Mouse (Mus musculus) C2C12 (cell line): Measurements from ENCODE around the gene Gse1. TPM values are rescaled to one million over a fixed set of nuclear protein-coding genes. Genes with fewer than 3 reads are reported as not detected.

Source experiments
- H3K27me3 ChIP-seq: one replicate; pipeline ENCODE4 v1.6.1; 2011; ENCODE audit not compliant: control insufficient read depth, insufficient read depth, insufficient read length
- H3K36me3 ChIP-seq: one replicate; pipeline ENCODE4 v1.6.1; 2011; ENCODE audit not compliant: control insufficient read depth, insufficient read depth
- H3K4me3 ChIP-seq: one replicate; pipeline ENCODE4 v1.5.1; 2011; ENCODE audit warnings: mild to moderate bottlenecking, control low read depth; ENCODE audit not compliant: poor library complexity, insufficient read depth, severe bottlenecking
- H3K79me2 ChIP-seq: one replicate; pipeline ENCODE4 v1.6.1; 2011; ENCODE audit not compliant: control insufficient read depth, insufficient read depth
- H3K79me3 ChIP-seq: one replicate; pipeline ENCODE4 v1.6.1; 2011; ENCODE audit warnings: low read depth, control low read depth
- H3ac ChIP-seq: one replicate; pipeline ENCODE3; 2011; ENCODE audit warnings: low read depth; ENCODE audit not compliant: control insufficient read depth, insufficient read length
- CEBPB ChIP-seq: IDR thresholded peaks from one replicate; pipeline ENCODE4 v1.6.1; 2011; ENCODE audit warnings: low read depth, mild to moderate bottlenecking, control low read depth, moderate library complexity
- CTCF ChIP-seq: IDR thresholded peaks from one replicate; pipeline ENCODE4 v1.5.1; 2011; ENCODE audit not compliant: control insufficient read depth, insufficient read depth, insufficient read length
- FOSL1 ChIP-seq: IDR thresholded peaks from one replicate; pipeline ENCODE4 v1.8.0; 2011; ENCODE audit warnings: mild to moderate bottlenecking, low read length; ENCODE audit not compliant: poor library complexity, insufficient read depth, severe bottlenecking
- MAX ChIP-seq: IDR thresholded peaks from one replicate; pipeline ENCODE4 v1.6.1; 2011; ENCODE audit warnings: mild to moderate bottlenecking, control low read depth
- MYOD1 ChIP-seq: IDR thresholded peaks from one replicate; pipeline ENCODE4 v1.6.1; 2011; ENCODE audit warnings: low read depth; ENCODE audit not compliant: control insufficient read depth, insufficient read length
- MYOG ChIP-seq: IDR thresholded peaks from one replicate; pipeline ENCODE4 v1.6.1; 2011; ENCODE audit not compliant: control insufficient read depth, insufficient read length; ENCODE audit errors: extremely low read depth
- USF1 ChIP-seq: IDR thresholded peaks from one replicate; pipeline ENCODE4 v1.6.1; 2011; ENCODE audit warnings: low read depth, mild to moderate bottlenecking, control low read depth, moderate library complexity
- polyA plus RNA-seq: library from polyadenylated mRNA; unstranded; fragments of >200 nt; fragmentation: generic; extraction: Trizol; gene quantifications from one replicate; pipeline ENCODE4 v1.2.1, GENCODE M21; 2012; ENCODE audit warnings: missing spikeins

Gene Gse1
- polyA plus RNA-seq, 1 experiment: 15.6 TPM

DNA sequence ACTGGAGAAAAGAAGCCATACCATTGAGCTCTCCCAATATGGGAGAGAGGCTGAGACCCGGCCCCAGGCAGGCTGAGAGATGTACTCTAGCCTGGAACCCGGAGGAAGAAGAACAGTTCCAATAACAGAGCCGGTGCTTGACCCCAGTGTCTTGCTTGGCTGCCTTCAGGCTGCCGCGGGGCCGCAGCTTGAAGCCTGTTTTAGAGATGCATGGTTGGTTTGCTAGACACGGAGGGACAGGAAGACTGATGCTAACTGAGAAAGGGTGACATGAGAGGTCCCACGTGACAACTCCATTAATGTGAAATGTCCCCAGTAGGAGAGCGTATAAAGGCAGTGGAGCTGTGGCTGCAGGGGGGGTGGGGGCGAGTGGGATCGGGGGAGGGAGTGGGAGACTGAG lies 120.7 kb downstream of the Gse1 start:
- Histone ChIP-seq H3K79me3 (no peaks in the 10 kb centered on the region), H3K79me2 (no peaks in the 10 kb centered on the region), H3K36me3 (no peaks in the 10 kb centered on the region), H3K27me3 (no peaks in the 10 kb centered on the region), H3K4me3 (no peak overlapping the region), H3ac (no peak overlapping the region)
- TF ChIP-seq CEBPB (no peak), MYOG (no peak), MAX (no peak), FOSL1 (no peak), USF1 (no peak), MYOD1 (no peak), CTCF (no peak)

DNA sequence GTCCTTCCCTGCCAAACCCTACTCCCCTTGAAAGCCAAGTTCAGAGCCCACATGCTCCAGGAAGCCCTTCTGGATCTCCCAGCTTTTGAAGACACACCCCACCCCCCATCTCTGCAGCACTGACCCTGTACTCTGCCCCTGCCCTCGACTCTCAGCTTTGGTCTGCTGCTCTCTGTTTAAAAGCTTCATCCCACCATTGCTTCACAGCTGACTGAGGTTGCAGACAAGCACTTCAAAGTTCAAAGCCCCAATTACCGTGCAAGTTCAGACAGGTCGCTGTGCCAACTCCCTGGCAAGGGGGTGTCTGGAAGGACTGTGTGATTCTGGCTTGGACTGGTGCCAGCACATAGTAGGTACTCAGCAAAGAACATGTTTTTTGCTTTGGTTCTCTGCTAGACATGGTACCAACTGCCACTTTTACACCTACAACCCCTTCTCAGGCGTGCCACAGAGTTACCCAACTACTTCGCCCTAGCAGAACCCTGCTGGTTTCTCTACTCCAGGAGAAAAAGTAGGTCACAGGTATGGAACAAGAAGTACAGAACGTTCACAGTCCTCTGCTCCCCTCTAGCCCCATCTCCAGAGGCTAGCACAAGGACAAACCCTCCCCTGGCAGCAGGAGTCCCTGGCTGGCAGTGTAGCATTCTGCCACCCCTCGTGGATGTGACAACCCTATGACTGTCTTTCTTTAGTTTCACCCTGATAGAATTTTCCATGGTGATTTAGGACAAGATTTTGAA lies 123.2 kb downstream of the Gse1 start:
- no peak for TF ChIP-seq MAX
- TF ChIP-seq MYOG: no peak
- no peak for TF ChIP-seq CTCF
- no peak for TF ChIP-seq CEBPB
- TF ChIP-seq MYOD1: no peak
- no peak for TF ChIP-seq FOSL1
- no peak for TF ChIP-seq USF1
- no peaks in the 10 kb centered on the region for H3K36me3 ChIP-seq
- no peaks in the 10 kb centered on the region for H3K27me3 ChIP-seq
- no peak overlapping the region for H3ac ChIP-seq
- no peaks in the 10 kb centered on the region for H3K79me3 ChIP-seq
- no peak overlapping the region for H3K4me3 ChIP-seq
- H3K79me2 ChIP-seq: no peaks in the 10 kb centered on the region

DNA sequence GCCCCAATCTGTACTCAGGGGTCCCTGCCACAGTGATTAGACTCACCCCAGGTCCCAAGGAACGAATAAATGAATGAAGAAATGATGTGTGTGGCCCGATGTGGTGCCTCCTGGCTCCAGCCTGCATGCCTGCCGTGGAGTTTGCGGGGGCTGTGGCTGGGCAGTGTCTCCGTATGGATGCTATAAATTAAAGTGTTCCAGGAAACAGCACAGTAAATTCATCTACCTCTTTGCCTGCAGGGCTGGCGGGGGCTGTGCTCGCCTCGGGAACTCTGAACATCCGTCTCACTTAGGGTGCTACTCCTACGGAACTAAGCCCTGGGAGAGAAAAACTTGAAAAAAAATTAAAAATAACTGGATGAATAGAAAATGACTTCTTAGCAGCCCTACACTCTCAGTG lies 123.8 kb downstream of the Gse1 start:
- Histone ChIP-seq H3K36me3 (no peaks in the 10 kb centered on the region), H3K27me3 (no peaks in the 10 kb centered on the region), H3K79me2 (no peaks in the 10 kb centered on the region), H3ac (no peak overlapping the region), H3K79me3 (no peaks in the 10 kb centered on the region), H3K4me3 (no peak overlapping the region)
- TF ChIP-seq CTCF (no peak), MYOG (no peak)

DNA sequence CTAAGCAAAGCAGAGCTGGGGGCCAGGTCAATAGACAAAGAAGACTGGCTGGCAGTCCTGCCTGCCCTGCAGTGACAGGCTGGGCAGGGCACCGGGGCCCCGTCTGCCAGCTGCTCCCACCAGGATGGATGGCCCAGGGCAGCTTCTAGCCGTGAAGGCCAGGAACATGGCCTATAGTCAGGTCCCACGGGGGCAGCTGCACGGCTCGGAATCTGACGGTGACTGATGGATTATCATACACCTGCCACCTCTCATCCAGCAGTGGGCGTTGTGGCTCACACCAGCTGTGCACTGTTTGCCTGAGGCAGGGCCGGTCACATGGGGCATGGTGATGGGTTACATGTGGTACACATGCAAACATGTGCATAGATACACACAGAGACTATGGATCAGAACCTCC lies 127.8 kb downstream of the Gse1 start:
- peak; percentile 8 for TF ChIP-seq MYOD1
- TF ChIP-seq CEBPB: no peak
- H3K4me3 ChIP-seq: no peak overlapping the region
- no peaks in the 10 kb centered on the region for H3K79me2 ChIP-seq
- H3K79me3 ChIP-seq: no peaks in the 10 kb centered on the region
- no peaks in the 10 kb centered on the region for H3K36me3 ChIP-seq
- H3ac ChIP-seq: no peak overlapping the region
- H3K27me3 ChIP-seq: no peaks in the 10 kb centered on the region

DNA sequence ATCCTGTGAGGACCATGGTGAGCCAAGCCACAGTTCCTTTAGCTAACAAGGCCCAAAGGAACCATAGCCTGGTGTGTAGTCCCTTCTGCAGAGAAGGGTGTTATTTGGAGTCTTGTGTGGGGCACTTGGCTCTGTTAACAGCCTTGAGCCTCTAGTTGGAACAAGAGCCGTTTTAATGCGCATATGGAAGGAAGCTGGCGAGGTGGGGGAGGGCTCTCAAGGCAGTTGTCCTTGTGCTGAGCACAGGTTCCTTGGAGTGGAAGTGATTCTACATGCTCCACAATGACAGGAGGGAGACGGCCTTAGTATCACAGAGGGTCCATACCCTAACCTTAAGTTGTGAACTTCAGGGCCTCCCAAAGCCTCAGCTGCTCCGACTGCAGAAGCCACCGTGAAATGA lies 129.2 kb downstream of the Gse1 start:
- H3K36me3 ChIP-seq: no peaks in the 10 kb centered on the region
- H3K79me3 ChIP-seq: no peaks in the 10 kb centered on the region
- H3K4me3 ChIP-seq: no peak overlapping the region
- H3K79me2 ChIP-seq: no peaks in the 10 kb centered on the region
- H3K27me3 ChIP-seq: no peaks in the 10 kb centered on the region
- TF ChIP-seq MYOG: no peak
- no peak for TF ChIP-seq CEBPB
- no peak for TF ChIP-seq MYOD1
- TF ChIP-seq USF1: no peak
- no peak for TF ChIP-seq MAX
- TF ChIP-seq CTCF: no peak
- TF ChIP-seq FOSL1: no peak
- no peak overlapping the region for H3ac ChIP-seq

DNA sequence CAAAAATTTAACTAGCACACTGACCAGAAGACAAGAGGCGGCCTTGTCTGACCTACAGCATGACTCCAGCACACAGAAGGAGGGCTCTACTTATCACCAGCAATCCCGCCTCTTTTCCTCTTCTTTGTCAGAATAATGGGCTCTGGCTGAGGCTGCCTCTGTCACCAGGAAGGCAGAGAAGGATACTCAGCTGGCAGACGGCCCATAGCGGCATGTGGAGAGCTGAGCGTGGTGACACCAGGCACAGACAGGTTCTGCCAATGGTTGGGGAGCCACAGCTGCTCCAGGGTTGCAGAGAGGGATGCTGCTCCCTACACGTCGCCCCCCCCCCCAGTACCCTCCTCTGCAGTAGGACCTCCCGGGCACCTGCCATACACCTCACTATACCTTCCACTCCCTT lies 133.0 kb downstream of the Gse1 start:
- Histone ChIP-seq H3K36me3 (no peaks in the 10 kb centered on the region), H3K79me2 (no peaks in the 10 kb centered on the region), H3K27me3 (no peaks in the 10 kb centered on the region), H3ac (no peak overlapping the region), H3K79me3 (no peaks in the 10 kb centered on the region), H3K4me3 (no peak overlapping the region)
- TF ChIP-seq CEBPB (no peak), MYOG (no peak), MAX (no peak), CTCF (no peak), FOSL1 (no peak), USF1 (no peak), MYOD1 (no peak)

DNA sequence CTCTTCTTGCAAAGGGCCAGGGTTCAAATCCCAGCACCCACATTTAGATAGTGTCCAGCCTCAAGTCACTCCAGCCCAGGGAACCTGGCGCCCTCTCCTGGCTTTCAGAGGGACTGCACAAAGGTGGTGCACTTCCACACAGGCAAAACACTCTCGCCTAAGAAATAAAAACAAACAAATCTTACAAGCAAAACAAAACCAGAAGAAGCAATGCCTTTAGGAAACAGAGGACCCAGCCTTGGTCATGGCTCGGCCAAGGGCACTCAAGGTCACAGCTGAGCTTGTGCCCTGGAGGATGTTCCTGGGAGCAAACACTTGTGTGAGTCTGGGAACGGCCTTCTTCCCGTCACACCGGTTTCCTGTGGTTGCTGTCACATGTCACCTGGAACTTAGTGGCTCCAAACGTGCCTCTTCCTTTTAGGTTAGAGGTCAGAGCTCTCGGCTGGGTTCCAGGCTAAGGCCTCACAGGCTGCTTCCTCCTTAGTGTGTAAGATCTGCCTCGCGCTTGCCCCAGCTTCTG lies 135.4 kb downstream of the Gse1 start:
- Histone ChIP-seq H3K4me3 (no peak overlapping the region), H3K36me3 (no peaks in the 10 kb centered on the region), H3K27me3 (no peaks in the 10 kb centered on the region), H3K79me3 (no peaks in the 10 kb centered on the region), H3K79me2 (no peaks in the 10 kb centered on the region), H3ac (no peak overlapping the region)
- TF ChIP-seq MYOG: no peak
- TF ChIP-seq USF1: no peak
- no peak for TF ChIP-seq MYOD1
- TF ChIP-seq MAX: no peak
- TF ChIP-seq CTCF: peak; percentile 7
- no peak for TF ChIP-seq CEBPB
- TF ChIP-seq FOSL1: no peak
